Mouse (Mus musculus) ES-E14 (cell line): Measurements from ENCODE around the gene Ager.

Experiments used
- CHD2 ChIP-seq: IDR thresholded peaks from 2 replicates; pipeline ENCODE4 v1.6.1; 2014; ENCODE audit warnings: mild to moderate bottlenecking, low read depth, low read length, inconsistent platforms
- HCFC1 ChIP-seq: IDR thresholded peaks from 2 replicates; pipeline ENCODE4 v1.6.1; 2012; ENCODE audit warnings: low read length, inconsistent platforms, borderline replicate concordance; ENCODE audit not compliant: insufficient read depth
- MAFK ChIP-seq: IDR thresholded peaks from 2 replicates; pipeline ENCODE4 v1.6.1; 2014; ENCODE audit warnings: mild to moderate bottlenecking, low read depth, low read length, inconsistent platforms; ENCODE audit not compliant: insufficient read depth
- ZC3H11A ChIP-seq: IDR thresholded peaks from 2 replicates; pipeline ENCODE4 v1.6.1; 2012; ENCODE audit warnings: low read depth, mild to moderate bottlenecking, inconsistent platforms, low read length, borderline replicate concordance

DNA sequence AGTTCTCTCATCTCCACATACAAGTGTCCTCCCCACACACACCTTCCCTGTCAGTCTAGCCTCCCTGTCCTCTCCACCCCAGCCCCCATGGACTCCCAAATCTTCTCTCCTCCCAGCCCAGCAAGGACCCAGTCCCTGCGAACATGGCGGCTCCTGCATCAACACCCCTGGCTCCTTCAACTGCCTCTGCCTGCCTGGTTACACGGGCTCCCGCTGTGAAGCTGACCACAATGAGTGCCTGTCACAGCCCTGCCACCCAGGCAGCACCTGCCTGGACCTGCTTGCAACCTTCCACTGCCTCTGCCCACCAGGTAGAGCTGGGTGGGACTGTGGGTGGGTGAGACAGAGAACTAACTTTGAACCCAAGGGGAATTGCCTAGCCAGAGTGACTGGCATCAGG lies 27.7 kb upstream of the Ager start:
- no peak for TF ChIP-seq CHD2
- no peak for TF ChIP-seq HCFC1
- no peak for TF ChIP-seq ZC3H11A
- TF ChIP-seq MAFK: no peak
